Mouse (Mus musculus): ENCODE results near the gene Slc35a3. TPM values are rescaled to one million over a fixed set of nuclear protein-coding genes. Genes with fewer than 3 reads are reported as not detected.

Slc35a3 gene
- polyA plus RNA-seq (2015; fragmentation: Nextera tagmentation; extraction: Ambion mirVana) = 7.5 and 7.6 TPM in 2 replicates

GRCm38 (mm10) chr3:116712436-116712881 lies at the start of gene Slc35a3:
Slc35a3 (minus strand) TSS chr3:116712831.

GRCm38 (mm10) chr3:116681160-116681559 lies 31.5 kb downstream of the Slc35a3 start, which contains the start of gene Gm43191:
Gm43191 (minus strand) TSS chr3:116681260.

GRCm38 (mm10) chr3:116662463-116662863 lies 50.2 kb downstream of the Slc35a3 start, which contains the start of gene Mfsd14a:
Mfsd14a (minus strand) TSS chr3:116662677.

Other genes starting within 250 kb of the Slc35a3 start
- gene Rtca, start 204.6 kb downstream of the Slc35a3 start, polyA plus RNA-seq (2015; fragmentation: Nextera tagmentation; extraction: Ambion mirVana) = 120 and 124 TPM in 2 replicates
- gene Dbt, start 199.8 kb downstream of the Slc35a3 start, polyA plus RNA-seq (2015; fragmentation: Nextera tagmentation; extraction: Ambion mirVana) = 14.3 and 14.4 TPM in 2 replicates
- 0.26 and 0.36 TPM in 2 replicates for gene Lrrc39, start 149.9 kb downstream of the Slc35a3 start, polyA plus RNA-seq (2015; fragmentation: Nextera tagmentation; extraction: Ambion mirVana)
- gene Sass6, start 117.8 kb downstream of the Slc35a3 start, polyA plus RNA-seq (2015; fragmentation: Nextera tagmentation; extraction: Ambion mirVana) = 8.3 and 10.6 TPM in 2 replicates
- 18.7 and 20.5 TPM in 2 replicates for gene Trmt13, start 98.2 kb downstream of the Slc35a3 start, polyA plus RNA-seq (2015; fragmentation: Nextera tagmentation; extraction: Ambion mirVana)
- gene Mfsd14a, start 50.2 kb downstream of the Slc35a3 start, polyA plus RNA-seq (2015; fragmentation: Nextera tagmentation; extraction: Ambion mirVana) = 54.8 and 55.4 TPM in 2 replicates
- gene Gm43191, start 31.6 kb downstream of the Slc35a3 start, polyA plus RNA-seq (2015; fragmentation: Nextera tagmentation; extraction: Ambion mirVana) = not detected in 2 replicates
- gene Agl, start 95.3 kb upstream of the Slc35a3 start, polyA plus RNA-seq (2015; fragmentation: Nextera tagmentation; extraction: Ambion mirVana) = 15.2 and 17.8 TPM in 2 replicates
- gene Frrs1, start 146.6 kb upstream of the Slc35a3 start, polyA plus RNA-seq (2015; fragmentation: Nextera tagmentation; extraction: Ambion mirVana) = 3.7 and 4.6 TPM in 2 replicates